Mouse (Mus musculus) forebrain, embryonic 14.5 days (tissue): ENCODE data around the gene Aarsd1. TPM values are rescaled to one million over a fixed set of nuclear protein-coding genes. Genes with fewer than 3 reads are reported as not detected.
A peak's percentile ranks its signal among the peaks of the same experiment; 100 is the strongest.
"Not testable (repeated sequence)": the region's sequence is repeated elsewhere in the genome, so short reads cannot be mapped to it uniquely, and the experiment has no call there.

Experiments used
- ATAC-seq: fragments of 200-750 bp; cut with Nextera tagmentation; 2 replicates; pipeline ENCODE4 v1.8.0; 2017; ENCODE audit warnings: mild to moderate bottlenecking, moderate library complexity
- DNase-seq: peaks from one replicate; pipeline ENCODE4 v3.0.0-alpha.2; 2015; ENCODE audit warnings: low spot score
- H3K27ac ChIP-seq: fragments of 300-500 bp; sonication (generic); 2 replicates; pipeline ENCODE4 v1.5.1; 2014; ENCODE audit warnings: low read depth, mild to moderate bottlenecking, control low read depth, low read length, moderate library complexity
- H3K27me3 ChIP-seq: fragments of 300-500 bp; sonication (generic); replicated peaks from 2 replicates; pipeline ENCODE4 v1.6.1; 2014; ENCODE audit warnings: low read length, control low read depth, mixed read lengths; ENCODE audit not compliant: control insufficient read depth, insufficient read depth
- H3K36me3 ChIP-seq: fragments of 300-500 bp; sonication (generic); 2 replicates; pipeline ENCODE4 v1.6.1; 2014; ENCODE audit warnings: low read length, control low read depth; ENCODE audit not compliant: control insufficient read depth, insufficient read depth
- H3K4me1 ChIP-seq: fragments of 300-500 bp; sonication (generic); 2 replicates; pipeline ENCODE4 v1.6.1; 2014; ENCODE audit warnings: antibody characterized with exemption, low read length, control low read depth; ENCODE audit not compliant: control insufficient read depth, insufficient read depth
- H3K4me2 ChIP-seq: fragments of 300-500 bp; sonication (generic); 2 replicates; pipeline ENCODE4 v1.6.1; 2014; ENCODE audit warnings: mild to moderate bottlenecking, control low read depth, low read length
- H3K4me3 ChIP-seq: fragments of 300-500 bp; sonication (generic); 2 replicates; pipeline ENCODE4 v1.5.1; 2014; ENCODE audit warnings: low read depth, low read length, control low read depth
- H3K9ac ChIP-seq: fragments of 300-500 bp; sonication (generic); 2 replicates; pipeline ENCODE4 v1.6.1; 2014; ENCODE audit warnings: mild to moderate bottlenecking, low read length, control low read depth, moderate library complexity
- H3K9me3 ChIP-seq: fragments of 300-500 bp; sonication (generic); replicated peaks from 2 replicates; pipeline ENCODE4 v1.6.1; 2016; ENCODE audit warnings: low read length, control low read depth, mixed read lengths; ENCODE audit not compliant: control insufficient read depth
- WGBS: fragments of 180-500 bp; shearing (Covaris S2); extraction: QIAGEN DNeasy Blood & Tissue Kit; methylation state at CpG from one replicate; pipeline ENCODE4 v1.1.7; 2014; 5-methylcytosine and 5-hydroxymethylcytosine counted together
- polyA plus RNA-seq: library from polyadenylated mRNA; unstranded; fragments of >200 nt; fragmentation: Nextera tagmentation; extraction: Ambion mirVana; gene quantifications from 2 replicates; pipeline ENCODE4 v1.2.1, GENCODE M21; 2014

Aarsd1 gene
- polyA plus RNA-seq, result 89.6 and 92.5 TPM in 2 replicates

DNA sequence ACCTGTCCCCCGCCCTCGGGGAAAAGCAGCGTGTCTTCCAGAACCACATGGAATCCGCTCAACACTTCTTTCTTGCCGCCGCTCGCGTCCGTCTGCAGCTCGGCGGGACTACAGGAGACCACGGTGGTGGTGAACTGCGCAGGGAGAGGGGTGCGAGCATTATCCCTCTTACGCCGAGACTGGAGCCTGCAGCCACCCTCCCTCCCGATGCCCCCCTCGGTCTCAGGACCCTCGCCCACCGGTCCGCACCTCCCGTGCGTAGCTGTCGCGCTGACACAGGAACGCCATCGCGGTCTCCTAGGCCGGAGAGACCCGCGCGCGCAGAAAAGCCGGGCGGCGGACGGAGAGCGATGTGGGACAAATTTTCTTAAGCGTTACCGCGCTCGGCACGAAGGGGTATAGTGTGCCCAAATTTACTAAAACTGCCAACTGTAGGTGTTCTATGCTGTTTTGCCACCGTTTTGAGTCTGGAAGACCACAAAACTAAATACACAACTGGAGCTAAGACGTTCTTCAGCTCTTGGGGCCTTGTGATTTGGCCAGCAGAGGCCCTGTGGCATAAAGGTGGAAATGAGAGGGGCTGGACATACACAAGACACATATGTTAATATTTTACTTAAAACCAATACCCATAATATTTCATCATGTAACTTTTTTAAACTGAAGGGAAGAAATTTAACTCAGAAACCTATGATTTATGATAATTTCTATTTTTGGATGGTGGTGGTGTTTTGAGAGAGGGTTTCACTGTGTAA, at the start of gene Aarsd1:
TSS of gene Aarsd1 (minus strand) at position 515 of the 755 bp plus-strand sequence.
- WGBS, result under 1% methylated on average over 45 of the region's 45 CpGs
- Histone ChIP-seq H3K4me3 (peak within 1 kb of the TSS; percentile 78), H3K9ac (peak within 1 kb of the TSS; percentile 85), H3K27ac (peak within 1 kb of the TSS; percentile 81), H3K4me1 (peaks cover 3% of the 10 kb centered on the region; the same call in 1 of the 2 replicates), H3K4me2 (peak within 1 kb of the TSS; percentile 89), H3K27me3 (no peaks in the 10 kb centered on the region), H3K36me3 (peaks cover 10% of the 10 kb centered on the region), H3K9me3 (no peaks in the 10 kb centered on the region)
- DNase-seq (peak; percentile 89), ATAC-seq (peak; percentile 85)

DNA sequence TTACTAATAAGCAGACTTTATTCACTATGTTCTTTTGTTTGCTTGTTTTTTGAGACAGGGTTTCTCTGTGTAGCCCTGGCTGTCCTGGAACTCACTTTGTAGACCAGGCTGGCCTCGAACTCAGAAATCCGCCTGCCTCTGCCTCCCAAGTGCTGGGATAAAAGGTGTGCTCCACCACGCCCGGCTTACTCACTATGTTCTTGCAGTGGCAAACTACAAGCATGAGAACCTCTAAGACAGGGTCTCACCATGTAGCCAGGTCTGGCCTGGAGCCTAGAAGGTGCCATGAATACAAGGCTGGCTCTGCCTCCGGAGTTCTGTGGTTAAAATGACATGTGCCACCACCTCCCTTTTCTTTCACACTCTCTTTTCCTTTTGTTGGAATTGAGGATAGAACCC, 49.1 kb upstream of the Aarsd1 start:
- H3K27ac ChIP-seq, DNase-seq, H3K9me3 ChIP-seq, H3K9ac ChIP-seq, ATAC-seq, H3K27me3 ChIP-seq: not testable (repeated sequence)
- Histone ChIP-seq H3K4me2 (peak overlapping the region; percentile 76), H3K4me3 (peak overlapping the region; percentile 90), H3K36me3 (peaks cover 29% of the 10 kb centered on the region), H3K4me1 (peaks cover 37% of the 10 kb centered on the region)
- 54% methylated on average over 5 of the region's 5 CpGs for WGBS

DNA sequence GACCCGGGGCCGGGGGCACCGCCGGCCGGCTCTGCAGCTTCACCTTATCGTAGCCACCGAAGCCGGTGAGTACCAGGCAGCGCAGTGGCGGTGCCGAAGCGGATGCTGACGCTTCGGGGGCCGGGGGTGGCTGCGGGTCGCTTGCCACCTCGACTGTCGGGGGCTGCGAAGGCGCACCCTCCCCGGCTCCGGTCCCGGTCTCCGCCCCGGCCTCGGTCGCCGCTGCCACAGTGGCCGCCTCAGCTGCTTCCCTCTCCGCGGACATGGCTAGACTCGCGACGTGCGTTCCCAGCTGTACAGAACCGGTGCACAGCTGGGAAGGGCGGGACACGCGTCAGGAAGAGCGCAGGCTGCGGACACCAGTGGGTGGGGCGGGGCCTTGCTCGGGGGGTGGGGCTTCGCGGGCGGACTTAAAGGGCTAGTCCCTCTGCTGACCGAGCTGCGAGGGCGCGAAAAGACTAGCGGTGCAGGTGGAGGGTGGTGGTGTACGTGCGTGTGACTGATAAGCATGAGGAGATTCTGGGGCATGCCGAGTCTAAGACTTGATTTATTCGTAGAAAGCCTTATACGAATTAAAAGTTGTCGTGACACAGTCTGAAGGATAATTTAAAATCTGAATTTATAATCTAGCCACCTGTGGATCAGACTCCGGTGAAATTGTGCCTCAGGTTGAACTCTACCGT, 48.6 kb upstream of the Aarsd1 start, which contains the start of gene Vat1:
TSS of gene Vat1 (minus strand) at position 362 of the 683 bp plus-strand sequence.
- peak within 1 kb of the TSS; percentile 87 for H3K27ac ChIP-seq
- WGBS, result 1% methylated on average over 58 of the region's 60 CpGs
- peak within 1 kb of the TSS; percentile 90 for H3K4me3 ChIP-seq
- peaks cover 29% of the 10 kb centered on the region for H3K36me3 ChIP-seq
- ATAC-seq (peak; percentile 56), DNase-seq (peak; percentile 81)
- peak within 1 kb of the TSS; percentile 79 for H3K9ac ChIP-seq
- peak within 1 kb of the TSS; percentile 82 for H3K4me2 ChIP-seq
- no peaks in the 10 kb centered on the region for H3K27me3 ChIP-seq
- H3K9me3 ChIP-seq, result no peaks in the 10 kb centered on the region
- peaks cover 37% of the 10 kb centered on the region for H3K4me1 ChIP-seq

DNA sequence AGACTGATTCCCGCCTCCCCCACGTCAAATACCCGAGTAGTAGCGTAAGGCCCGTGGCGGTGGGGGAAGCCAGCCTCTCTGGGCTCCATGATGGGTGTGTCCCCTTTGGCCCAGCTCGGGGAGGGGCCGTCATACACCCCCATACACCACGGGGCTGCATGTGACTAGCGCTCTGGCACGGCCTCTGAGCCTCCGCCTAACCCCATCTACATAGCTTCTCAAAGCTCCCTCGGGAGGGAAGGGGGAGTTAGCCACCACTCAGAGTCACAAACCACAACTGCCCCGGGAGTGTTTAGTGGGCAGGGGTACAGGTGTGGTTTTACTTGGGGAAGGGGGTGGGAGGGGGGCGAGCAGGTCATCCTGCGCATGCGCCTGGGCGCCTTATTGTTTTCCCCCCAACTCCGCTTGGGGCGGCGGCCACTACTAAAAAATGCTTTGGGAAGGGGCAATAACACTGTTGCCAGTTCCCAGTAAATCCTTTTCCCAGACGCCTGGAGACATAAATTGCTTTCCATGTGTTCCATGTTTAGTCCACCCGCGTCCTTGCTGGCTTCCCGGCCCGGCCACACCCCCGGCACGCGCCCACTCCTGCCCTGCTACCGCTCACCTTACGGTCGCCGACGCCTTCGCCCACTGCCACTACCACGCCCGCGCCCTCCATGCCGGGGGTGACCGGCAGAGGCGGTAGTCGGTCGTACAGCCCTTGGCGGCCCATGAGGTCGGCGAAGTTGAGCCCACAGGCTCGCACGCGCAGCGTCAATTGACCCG, 47.9 kb upstream of the Aarsd1 start:
- Histone ChIP-seq H3K27me3 (no peaks in the 10 kb centered on the region), H3K9ac (peak overlapping the region; percentile 79), H3K27ac (peak overlapping the region; percentile 84), H3K9me3 (no peaks in the 10 kb centered on the region), H3K4me2 (peak overlapping the region; percentile 76), H3K4me1 (peaks cover 37% of the 10 kb centered on the region), H3K4me3 (peak overlapping the region; percentile 90), H3K36me3 (peaks cover 29% of the 10 kb centered on the region)
- ATAC-seq, result peak; percentile 38
- WGBS, result 2% methylated on average over 51 of the region's 51 CpGs
- peak; percentile 69 for DNase-seq

DNA sequence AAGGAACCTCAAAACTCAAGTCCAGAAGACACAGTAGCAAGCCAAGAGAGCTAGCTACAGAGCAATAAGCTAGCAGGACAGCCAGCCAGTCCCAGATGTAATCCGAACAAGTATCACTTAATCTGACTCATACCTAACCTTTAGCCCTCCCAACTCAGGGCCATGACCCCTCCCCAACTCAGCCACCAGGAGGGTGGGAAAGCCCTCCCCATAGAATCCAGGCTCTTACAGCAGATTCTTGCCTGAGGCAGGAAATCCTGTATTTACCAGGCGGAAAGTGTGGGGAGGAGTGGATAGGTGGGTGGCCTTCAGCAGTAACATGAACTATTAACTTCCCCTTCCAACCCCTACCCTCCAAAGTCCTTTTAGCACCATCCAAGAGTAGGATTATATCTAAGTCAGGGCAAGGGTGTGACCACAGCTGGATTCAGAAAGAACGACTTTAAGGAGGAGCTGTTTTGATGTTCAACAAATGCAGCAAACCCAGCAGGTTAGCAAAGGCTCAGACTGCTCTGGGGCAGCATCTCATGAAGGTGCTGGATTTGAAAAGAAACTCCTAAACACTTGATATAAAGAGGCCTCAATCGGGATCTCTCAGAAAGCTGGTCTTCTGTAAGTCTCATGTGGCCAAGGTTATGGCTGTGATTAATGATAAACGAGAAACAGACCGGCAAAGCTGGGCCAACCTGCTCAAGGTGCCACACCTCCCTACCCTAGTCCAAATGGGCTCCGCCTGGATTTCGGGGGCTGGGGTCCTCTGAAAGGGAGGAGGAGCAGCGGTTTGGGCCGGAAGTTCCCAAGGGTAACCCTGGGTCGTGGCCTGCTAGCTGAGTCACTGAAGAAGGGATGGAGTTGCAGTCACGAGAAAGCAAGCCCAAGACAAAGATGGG, 47.0 kb upstream of the Aarsd1 start, which contains the start of gene Rnd2:
TSS of gene Rnd2 (plus strand) at position 789 of the 890 bp plus-strand sequence.
- ATAC-seq (no peak), DNase-seq (no peak)
- Histone ChIP-seq H3K27ac (peak within 1 kb of the TSS; percentile 84), H3K9ac (peak within 1 kb of the TSS; percentile 79), H3K27me3 (no peaks in the 10 kb centered on the region), H3K4me2 (peak within 1 kb of the TSS; percentile 76), H3K36me3 (peaks cover 36% of the 10 kb centered on the region), H3K4me1 (peaks cover 37% of the 10 kb centered on the region), H3K9me3 (no peaks in the 10 kb centered on the region), H3K4me3 (peak within 1 kb of the TSS; percentile 90)
- WGBS, result 17% methylated on average over 12 of the region's 12 CpGs

DNA sequence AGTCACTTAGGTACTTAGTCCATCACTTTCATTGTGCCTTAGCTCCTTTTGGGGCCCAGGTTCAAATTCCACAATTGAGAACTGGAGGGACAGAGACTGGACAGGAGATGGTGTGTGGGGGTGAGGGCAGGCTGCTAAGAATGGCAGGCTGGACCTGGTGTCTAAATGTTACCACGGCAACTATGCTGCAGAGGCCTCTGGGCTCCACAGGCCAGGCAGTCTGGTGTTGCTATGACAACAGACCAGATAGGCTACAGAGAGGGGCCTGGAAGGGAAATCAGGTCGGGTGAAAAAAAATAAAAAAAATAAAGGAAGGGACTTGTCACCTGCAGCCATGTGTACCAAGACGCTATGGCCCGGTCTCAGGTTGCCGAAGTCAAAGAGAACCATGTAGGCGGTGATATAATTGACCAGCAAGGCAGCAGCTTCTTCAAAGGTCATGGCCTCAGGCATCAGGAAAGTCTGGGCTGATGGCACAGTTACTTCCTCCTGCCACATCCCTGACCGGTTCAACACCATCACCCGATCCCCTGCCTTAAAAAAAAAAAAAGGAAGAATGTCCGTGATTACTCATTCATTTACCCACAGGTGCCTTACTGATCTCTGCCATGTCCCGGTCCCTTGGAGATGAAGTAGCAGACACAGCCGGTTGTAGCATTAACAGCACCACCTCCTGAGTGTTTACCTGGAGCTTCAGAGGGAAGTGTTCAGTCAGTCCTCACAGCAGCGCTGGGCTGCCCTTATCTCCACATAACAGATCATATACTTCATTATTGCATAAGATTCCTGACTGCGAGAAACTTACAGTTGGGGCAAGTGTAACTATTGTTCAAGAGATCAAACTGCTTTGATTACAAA, 45.4 kb upstream of the Aarsd1 start:
- Histone ChIP-seq H3K4me3 (no peak overlapping the region), H3K4me2 (peak overlapping the region; percentile 76), H3K9ac (peak overlapping the region; percentile 79; the same call in 1 of the 2 replicates), H3K4me1 (peaks cover 30% of the 10 kb centered on the region), H3K9me3 (no peaks in the 10 kb centered on the region), H3K27me3 (no peaks in the 10 kb centered on the region), H3K36me3 (peaks cover 51% of the 10 kb centered on the region), H3K27ac (no peak overlapping the region)
- ATAC-seq (no peak), DNase-seq (peak; percentile 65)
- 43% methylated on average over 13 of the region's 13 CpGs for WGBS

DNA sequence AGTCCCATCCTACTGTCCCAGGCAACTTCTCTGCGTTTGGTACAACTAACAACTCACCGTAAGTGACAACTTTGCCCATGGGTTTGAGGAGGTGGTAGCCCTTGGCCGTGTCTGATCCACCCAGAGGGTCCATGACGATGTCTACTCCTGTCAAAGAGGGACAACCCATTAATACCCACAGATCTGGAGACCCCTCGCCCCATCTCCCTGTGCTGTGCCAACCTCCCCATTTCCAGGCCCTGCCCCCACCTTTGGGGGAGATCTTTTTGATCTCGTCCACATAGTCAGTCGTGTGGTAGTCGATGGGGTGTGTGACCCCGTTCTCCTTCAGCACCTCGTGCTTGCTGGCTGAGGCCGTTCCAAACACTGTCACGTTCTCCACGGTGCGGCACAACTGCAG, 44.7 kb upstream of the Aarsd1 start:
- peaks cover 58% of the 10 kb centered on the region for H3K36me3 ChIP-seq
- no peaks in the 10 kb centered on the region for H3K9me3 ChIP-seq
- peak overlapping the region; percentile 76; the same call in 1 of the 2 replicates for H3K4me2 ChIP-seq
- H3K9ac ChIP-seq, result no peak overlapping the region
- peaks cover 29% of the 10 kb centered on the region for H3K4me1 ChIP-seq
- WGBS, result 77% methylated on average over 14 of the region's 14 CpGs
- H3K27ac ChIP-seq, result no peak overlapping the region
- no peak for DNase-seq
- H3K4me3 ChIP-seq, result no peak overlapping the region
- H3K27me3 ChIP-seq, result no peaks in the 10 kb centered on the region
- no peak for ATAC-seq
